31 mouse cellular contexts compared by ENCODE assay signal in the genomic region with DNA sequence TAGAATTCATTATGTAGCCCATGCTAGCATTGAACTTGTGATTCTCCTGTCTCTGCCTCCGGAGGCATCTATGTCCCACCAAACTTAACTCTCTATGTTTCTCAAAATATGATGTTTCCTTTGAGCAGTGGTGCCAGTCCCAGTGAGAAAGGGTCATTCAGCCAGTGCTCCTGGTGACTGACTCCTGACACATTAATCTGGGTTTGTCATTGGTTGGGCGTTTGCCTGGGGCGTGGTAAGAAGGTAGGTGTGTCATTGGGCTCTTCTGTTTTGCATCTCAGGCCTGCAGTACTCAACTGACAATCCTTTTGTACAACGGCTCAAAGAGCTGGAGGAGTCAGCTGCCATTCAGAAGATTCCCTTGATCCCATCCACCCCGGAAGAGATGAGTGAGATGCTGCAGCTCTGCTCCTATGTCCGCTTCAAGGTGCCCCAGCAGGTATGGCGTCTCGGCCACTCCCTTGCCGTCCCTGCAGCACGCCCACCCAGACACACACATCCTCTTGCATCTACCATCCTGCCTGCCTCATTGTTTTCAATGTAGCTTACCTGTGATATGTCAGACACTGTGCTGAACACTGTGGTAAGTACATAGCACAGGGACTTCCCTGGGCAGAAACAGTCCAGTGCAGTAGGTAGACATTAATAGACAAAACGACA. TPM values are rescaled to one million over a fixed set of nuclear protein-coding genes. Genes with fewer than 3 reads are reported as not detected.
DNase-seq lines count a peak whose midpoint lies in the region; ATAC-seq and TF ChIP-seq lines count a peak whose summit lies in the region.
"Had no signal": no experiment of that assay in that cellular context is flagged by ENCODE, and none has a peak within 500 bp of the region (broad histone marks: within the 10 kb centered on the region; RNA-seq: fewer than 3 reads in every experiment).

No protein-coding gene starts in this region.

- no peak overlapping the region for H3K9ac ChIP-seq in ES-E14 (ENCODE audit: insufficient read depth, low read depth, low read length, poor library complexity, severe bottlenecking)
- H3K9ac ChIP-seq: embryonic facial prominence, embryonic 15.5 days; hindbrain, embryonic 14.5 days; liver, embryonic 12.5 days; liver, postnatal 0 days had no signal

- H3K9me3 ChIP-seq in megakaryocyte, embryonic 14.5 days = no peaks in the 10 kb centered on the region
- H3K9me3 ChIP-seq in ES-E14 (ENCODE audit: control insufficient read depth, insufficient read depth, low read depth, low read length) = no peaks in the 10 kb centered on the region
- H3K9me3 ChIP-seq: embryonic facial prominence, embryonic 10.5 days; embryonic facial prominence, embryonic 15.5 days; liver, embryonic 12.5 days had no signal

- no peak for ATAC-seq in megakaryocyte, adult 5-6 weeks (ENCODE audit: poor library complexity, severe bottlenecking)
- peak; percentile 44 for ATAC-seq in inflammation-experienced regulatory T-cells, adult 6 months
- ATAC-seq: forebrain, embryonic 14.5 days; liver, embryonic 12.5 days; liver, postnatal 0 days; Patski had no signal

- H3K36me3 ChIP-seq in megakaryocyte, embryonic 14.5 days (replicated peaks; ENCODE audit: low read length) = no peaks in the 10 kb centered on the region
- peaks cover 5% of the 10 kb centered on the region; the same call in 1 of the 2 replicates for H3K36me3 ChIP-seq in ES-E14 (ENCODE audit: control insufficient read depth, insufficient read depth, low read length, poor library complexity, severe bottlenecking)
- H3K36me3 ChIP-seq: liver, embryonic 12.5 days had no signal

- H3K4me3 ChIP-seq in megakaryocyte, embryonic 14.5 days (replicated peaks) = peak overlapping the region; percentile 46
- no peak overlapping the region for H3K4me3 ChIP-seq in ES-E14 (ENCODE audit: insufficient read depth in 1 of 2, low read depth in 1 of 2, low read length in 2 of 2, poor library complexity in 1 of 2, severe bottlenecking in 1 of 2)
- H3K4me3 ChIP-seq: embryonic facial prominence, embryonic 10.5 days; embryonic facial prominence, embryonic 15.5 days; liver, embryonic 12.5 days had no signal

- no peaks in the 10 kb centered on the region for H3K27me3 ChIP-seq in megakaryocyte, embryonic 14.5 days (replicated peaks)
- H3K27me3 ChIP-seq: embryonic facial prominence, embryonic 15.5 days; liver, embryonic 12.5 days; Patski had no signal

- in situ Hi-C loops in ES-E14 (cut with MboI; ENCODE audit: low sequenced_read_pairs in 2 of 2, unreplicated experiment in 2 of 2) = no loop called here

- H3K4me1 ChIP-seq in megakaryocyte, embryonic 14.5 days = peaks cover 8% of the 10 kb centered on the region; the same call in 1 of the 2 replicates
- H3K4me1 ChIP-seq in ES-E14 (ENCODE audit: control insufficient read depth in 2 of 2, insufficient read depth in 2 of 2, low read length in 2 of 2, poor library complexity in 1 of 2) = peaks cover 0 to 5% of the 10 kb centered on the region in 2 experiments; a peak in 1 of 4 replicates
- H3K4me1 ChIP-seq: embryonic facial prominence, embryonic 10.5 days; embryonic facial prominence, embryonic 15.5 days; liver, embryonic 12.5 days had no signal

- DNase-seq in heart, adult 11 months = peak; percentile 76
- DNase-seq in heart, postnatal 4 days = no peak
- DNase-seq in ES-E14 (ENCODE audit: low read depth, low spot score) = peak; percentile 24
- no peak for DNase-seq in urinary bladder, adult 18-20 months (ENCODE audit: low spot score in 2 of 2)
- DNase-seq in spleen, adult 18-20 months = no peak
- DNase-seq: adrenal gland, adult 2 months; cerebellum, adult 8-10 months; cerebellum, postnatal 25 days; gastrocnemius, postnatal 14 days; kidney, postnatal 4 days; layer of hippocampus, postnatal 36 days; left cerebral cortex, postnatal 4 days; liver, postnatal 0 days; lung, postnatal 36 days; midbrain, embryonic 14.5 days; retina, postnatal 1 day; right cerebral cortex, postnatal 14 days; thymus, adult 2 months had no signal

- no peak overlapping the region for H3K27ac ChIP-seq in ES-E14 (ENCODE audit: insufficient read depth, low read depth, low read length, poor library complexity, severe bottlenecking)
- H3K27ac ChIP-seq: embryonic facial prominence, embryonic 10.5 days; embryonic facial prominence, embryonic 15.5 days; hindbrain, embryonic 14.5 days; liver, embryonic 12.5 days had no signal

TF ChIP-seq in ES-E14, 5 proteins besides CTCF, POLR2A, EP300 and RAD21:
- TF ChIP-seq HCFC1 (IDR thresholded peaks at IDR 0.05; ENCODE audit: borderline replicate concordance, insufficient read depth, low read length) = no peak
- TF ChIP-seq CHD2 (IDR thresholded peaks at IDR 0.05; ENCODE audit: low read depth, low read length) = no peak
- no peak for TF ChIP-seq MAFK (IDR thresholded peaks at IDR 0.05; ENCODE audit: insufficient read depth, low read depth, low read length)
- no peak for TF ChIP-seq ZC3H11A (IDR thresholded peaks at IDR 0.05; ENCODE audit: borderline replicate concordance, low read depth, low read length)
- TF ChIP-seq ZNF384 (IDR thresholded peaks at IDR 0.05; ENCODE audit: low read depth, low read length) = no peak
TF ChIP-seq in ES-E14: peak in this region for 0.

RNA-seq across cellular contexts. Expression of gene Rpp14, which starts 34.9 kb away (rescaled TPM):
- total RNA-seq in heart, postnatal 4 days (2021) = 10 to 100 TPM; 21.9 to 22.3 TPM
- polyA plus RNA-seq in megakaryocyte, embryonic 14.5 days (2012; ENCODE audit: insufficient read depth, low replicate concordance) = 1.2 TPM in 1 of 2 replicates, not detected in the other
- 14.7 and 14.9 TPM in 2 replicates for total RNA-seq in megakaryocyte, adult 5-6 weeks (2015)
- total RNA-seq in megakaryocyte, adult 5-6 weeks (2017) = 12.4 and 13.8 TPM in 2 replicates
- total RNA-seq in ES-E14 (2012; rRNA removed) = 17.3 and 28.3 TPM in 2 replicates
- 10 to 100 TPM; 28.2 to 41.6 (median 36.0) TPM for polyA plus RNA-seq in inflammation-experienced regulatory T-cells, adult 6 months (2017; shearing (Covaris generic))

RNA-seq across cellular contexts. Expression of gene Abhd6, which starts 42.6 kb away (rescaled TPM):
- total RNA-seq in heart, postnatal 4 days (2021) = 1 to 10 TPM; 5.1 to 5.8 TPM
- not detected in 2 replicates for polyA plus RNA-seq in megakaryocyte, embryonic 14.5 days (2012; ENCODE audit: insufficient read depth, low replicate concordance)
- total RNA-seq in megakaryocyte, adult 5-6 weeks (2015) = 0.80 and 1.5 TPM in 2 replicates
- 0.66 TPM in 1 of 2 replicates, not detected in the other for total RNA-seq in megakaryocyte, adult 5-6 weeks (2017)
- total RNA-seq in ES-E14 (2012; rRNA removed) = 11.7 and 15.4 TPM in 2 replicates
- polyA plus RNA-seq in inflammation-experienced regulatory T-cells, adult 6 months (2017; shearing (Covaris generic)) = 10 to 100 TPM; 22.1 to 32.7 (median 24.1) TPM
- total RNA-seq: MEL had no signal

RNA-seq across cellular contexts. Expression of gene Dnase1l3, which starts 50.9 kb away (rescaled TPM):
- not detected for total RNA-seq in heart, postnatal 4 days (2021)
- polyA plus RNA-seq in megakaryocyte, embryonic 14.5 days (2012; ENCODE audit: insufficient read depth, low replicate concordance) = not detected in 2 replicates
- total RNA-seq in megakaryocyte, adult 5-6 weeks (2015) = 0.02 and 0.07 TPM in 2 replicates
- not detected in 2 replicates for total RNA-seq in megakaryocyte, adult 5-6 weeks (2017)
- 0.09 TPM in 1 of 2 replicates, not detected in the other for total RNA-seq in ES-E14 (2012; rRNA removed)
- 10 to 100 TPM in 1 of 3 experiments, 1 to 10 TPM in 2; 3.2 to 23.9 (median 7.7) TPM for polyA plus RNA-seq in inflammation-experienced regulatory T-cells, adult 6 months (2017; shearing (Covaris generic))
- total RNA-seq: hematopoietic stem cell, adult 5-6 weeks; layer of hippocampus, adult 8-10 months; layer of hippocampus, postnatal 36 days; megakaryocyte-erythroid progenitor cell, adult 5-6 weeks; MEL had no signal

RNA-seq across cellular contexts. Expression of gene Pxk, which starts 52.7 kb away (rescaled TPM):
- total RNA-seq in heart, postnatal 4 days (2021) = 10 to 100 TPM; 20.9 to 21.0 TPM
- 3.5 and 7.4 TPM in 2 replicates for polyA plus RNA-seq in megakaryocyte, embryonic 14.5 days (2012; ENCODE audit: insufficient read depth, low replicate concordance)
- total RNA-seq in megakaryocyte, adult 5-6 weeks (2015) = 41.9 and 47.3 TPM in 2 replicates
- total RNA-seq in megakaryocyte, adult 5-6 weeks (2017) = 28.0 and 37.9 TPM in 2 replicates
- total RNA-seq in ES-E14 (2012; rRNA removed) = 5.4 and 5.7 TPM in 2 replicates
- 10 to 100 TPM; 31.7 to 38.5 (median 32.9) TPM for polyA plus RNA-seq in inflammation-experienced regulatory T-cells, adult 6 months (2017; shearing (Covaris generic))

Comparison
In these comparisons a context has a peak if more than half of its experiments do, and no peak if none do; other contexts are left out.
1. DNase-seq: peak in heart, adult 11 months (single experiment) and ES-E14 (single experiment); none in heart, postnatal 4 days (single experiment), urinary bladder, adult 18-20 months (0 of 2) and spleen, adult 18-20 months (0 of 2).